Mouse (Mus musculus): ENCODE data around the gene Dcbld2. TPM values are rescaled to one million over a fixed set of nuclear protein-coding genes. Genes with fewer than 3 reads are reported as not detected.
A peak's percentile ranks its signal among the peaks of the same experiment; 100 is the strongest.

The Dcbld2 gene
- total and polyA plus RNA-seq, 3 experiments = 1.7 to 16.4 (median 7.0) TPM

GRCm38 (mm10) chr16:58394156-58394555 lies 14.1 kb upstream of the Dcbld2 start:
- Histone ChIP-seq H3K4me3 (ENCODE audit: low read depth, low read length) (no peak overlapping the region), H3K27me3 (ENCODE audit: insufficient read depth, low read length) (peaks cover 22% of the 10 kb centered on the region), H3K9me3 (replicated peaks) (no peaks in the 10 kb centered on the region), H3K36me3 (replicated peaks) (no peaks in the 10 kb centered on the region), H3K4me1 (ENCODE audit: insufficient read depth, low read depth, low read length) (no peaks in the 10 kb centered on the region)
- no peak for ATAC-seq (ENCODE audit: extremely low read depth, insufficient number of reproducible peaks, low FRiP score, poor library complexity, severe bottlenecking)
- no peak for DNase-seq (ENCODE audit: low spot score)
- TF ChIP-seq GATA2 (IDR thresholded peaks at IDR 0.05; ENCODE audit: borderline replicate concordance, low read depth, low read length) = no peak
- TF ChIP-seq GATA1 (IDR thresholded peaks at IDR 0.05; ENCODE audit: borderline replicate concordance, low read length) = no peak
- TF ChIP-seq POLR2AphosphoS5 (IDR thresholded peaks at IDR 0.05; ENCODE audit: insufficient replicate concordance, low read depth, low read length) = no peak
- TF ChIP-seq TAL1 (conservative IDR thresholded peaks at IDR 0.05; ENCODE audit: low read depth, low read length) = no peak
- no peak for TF ChIP-seq CTCF (IDR thresholded peaks at IDR 0.05; ENCODE audit: low read depth, low read length)

GRCm38 (mm10) chr16:58398604-58399003 lies 9.6 kb upstream of the Dcbld2 start:
- no peak for ATAC-seq (ENCODE audit: extremely low read depth, insufficient number of reproducible peaks, low FRiP score, poor library complexity, severe bottlenecking)
- Histone ChIP-seq H3K27me3 (ENCODE audit: insufficient read depth, low read length) (peaks cover 28% of the 10 kb centered on the region), H3K4me3 (ENCODE audit: low read depth, low read length) (no peak overlapping the region), H3K36me3 (replicated peaks) (no peaks in the 10 kb centered on the region), H3K9me3 (replicated peaks) (no peaks in the 10 kb centered on the region), H3K4me1 (ENCODE audit: insufficient read depth, low read depth, low read length) (no peaks in the 10 kb centered on the region)
- TF ChIP-seq CTCF (IDR thresholded peaks at IDR 0.05; ENCODE audit: low read depth, low read length) (no peak), GATA1 (IDR thresholded peaks at IDR 0.05; ENCODE audit: borderline replicate concordance, low read length) (no peak), GATA2 (IDR thresholded peaks at IDR 0.05; ENCODE audit: borderline replicate concordance, low read depth, low read length) (no peak), POLR2AphosphoS5 (IDR thresholded peaks at IDR 0.05; ENCODE audit: insufficient replicate concordance, low read depth, low read length) (no peak), TAL1 (conservative IDR thresholded peaks at IDR 0.05; ENCODE audit: low read depth, low read length) (no peak)
- DNase-seq (ENCODE audit: low spot score) = no peak

- TF ChIP-seq TAL1 (conservative IDR thresholded peaks at IDR 0.05; ENCODE audit: low read depth, low read length) (no peak), GATA2 (IDR thresholded peaks at IDR 0.05; ENCODE audit: borderline replicate concordance, low read depth, low read length) (no peak), CTCF (IDR thresholded peaks at IDR 0.05; ENCODE audit: low read depth, low read length) (no peak), POLR2AphosphoS5 (IDR thresholded peaks at IDR 0.05; ENCODE audit: insufficient replicate concordance, low read depth, low read length) (no peak), GATA1 (IDR thresholded peaks at IDR 0.05; ENCODE audit: borderline replicate concordance, low read length) (no peak)
- no peak for ATAC-seq (ENCODE audit: extremely low read depth, insufficient number of reproducible peaks, low FRiP score, poor library complexity, severe bottlenecking)
- Histone ChIP-seq H3K36me3 (replicated peaks) (no peaks in the 10 kb centered on the region), H3K9me3 (replicated peaks) (no peaks in the 10 kb centered on the region), H3K4me3 (ENCODE audit: low read depth, low read length) (no peak overlapping the region), H3K4me1 (ENCODE audit: insufficient read depth, low read depth, low read length) (no peaks in the 10 kb centered on the region), H3K27me3 (ENCODE audit: insufficient read depth, low read length) (peaks cover 26% of the 10 kb centered on the region)
- DNase-seq (ENCODE audit: low spot score) = no peak
Measured at GRCm38 (mm10) chr16:58401079-58401478, 7.2 kb upstream of the Dcbld2 start.

- H3K4me1 ChIP-seq (ENCODE audit: insufficient read depth, low read depth, low read length) = peaks cover 20% of the 10 kb centered on the region
- H3K36me3 ChIP-seq (replicated peaks) = no peaks in the 10 kb centered on the region
- H3K9me3 ChIP-seq (replicated peaks) = no peaks in the 10 kb centered on the region
- DNase-seq (ENCODE audit: low spot score) = no peak
- H3K4me3 ChIP-seq (ENCODE audit: low read depth, low read length) = no peak overlapping the region
- no peak for ATAC-seq (ENCODE audit: extremely low read depth, insufficient number of reproducible peaks, low FRiP score, poor library complexity, severe bottlenecking)
- TF ChIP-seq GATA2 (IDR thresholded peaks at IDR 0.05; ENCODE audit: borderline replicate concordance, low read depth, low read length) (no peak), CTCF (IDR thresholded peaks at IDR 0.05; ENCODE audit: low read depth, low read length) (no peak), GATA1 (IDR thresholded peaks at IDR 0.05; ENCODE audit: borderline replicate concordance, low read length) (no peak), TAL1 (conservative IDR thresholded peaks at IDR 0.05; ENCODE audit: low read depth, low read length) (no peak), POLR2AphosphoS5 (IDR thresholded peaks at IDR 0.05; ENCODE audit: insufficient replicate concordance, low read depth, low read length) (no peak)
- H3K27me3 ChIP-seq (ENCODE audit: insufficient read depth, low read length) = peaks cover 14% of the 10 kb centered on the region
Measured at GRCm38 (mm10) chr16:58404665-58405064, 3.6 kb upstream of the Dcbld2 start.

GRCm38 (mm10) chr16:58405271-58405670 lies 3.0 kb upstream of the Dcbld2 start:
- ATAC-seq (ENCODE audit: extremely low read depth, insufficient number of reproducible peaks, low FRiP score, poor library complexity, severe bottlenecking) = no peak
- TF ChIP-seq GATA2 (IDR thresholded peaks at IDR 0.05; ENCODE audit: borderline replicate concordance, low read depth, low read length) (no peak), CTCF (IDR thresholded peaks at IDR 0.05; ENCODE audit: low read depth, low read length) (no peak), POLR2AphosphoS5 (IDR thresholded peaks at IDR 0.05; ENCODE audit: insufficient replicate concordance, low read depth, low read length) (no peak), TAL1 (conservative IDR thresholded peaks at IDR 0.05; ENCODE audit: low read depth, low read length) (no peak), GATA1 (IDR thresholded peaks at IDR 0.05; ENCODE audit: borderline replicate concordance, low read length) (no peak)
- Histone ChIP-seq H3K27me3 (ENCODE audit: insufficient read depth, low read length) (peaks cover 14% of the 10 kb centered on the region), H3K36me3 (replicated peaks) (no peaks in the 10 kb centered on the region), H3K4me3 (ENCODE audit: low read depth, low read length) (no peak overlapping the region), H3K9me3 (replicated peaks) (no peaks in the 10 kb centered on the region), H3K4me1 (ENCODE audit: insufficient read depth, low read depth, low read length) (peaks cover 23% of the 10 kb centered on the region)
- no peak for DNase-seq (ENCODE audit: low spot score)

GRCm38 (mm10) chr16:58408487-58409281 lies 441 bp downstream of the Dcbld2 start:
- Histone ChIP-seq H3K4me3 (ENCODE audit: low read depth, low read length) (peak overlapping the region; percentile 89), H3K4me1 (ENCODE audit: insufficient read depth, low read depth, low read length) (peaks cover 26% of the 10 kb centered on the region), H3K27me3 (ENCODE audit: insufficient read depth, low read length) (peaks cover 7% of the 10 kb centered on the region), H3K9me3 (replicated peaks) (no peaks in the 10 kb centered on the region), H3K36me3 (replicated peaks) (peaks cover 4% of the 10 kb centered on the region)
- ATAC-seq (ENCODE audit: extremely low read depth, insufficient number of reproducible peaks, low FRiP score, poor library complexity, severe bottlenecking) (0 out of 2 replicates have a peak, but pooled peaks have one; percentile 12), DNase-seq (ENCODE audit: low spot score) (no peak)
- TF ChIP-seq GATA2 (IDR thresholded peaks at IDR 0.05; ENCODE audit: borderline replicate concordance, low read depth, low read length) (no peak), CTCF (IDR thresholded peaks at IDR 0.05; ENCODE audit: low read depth, low read length) (no peak), POLR2AphosphoS5 (IDR thresholded peaks at IDR 0.05; ENCODE audit: insufficient replicate concordance, low read depth, low read length) (no peak), GATA1 (IDR thresholded peaks at IDR 0.05; ENCODE audit: borderline replicate concordance, low read length) (no peak), TAL1 (conservative IDR thresholded peaks at IDR 0.05; ENCODE audit: low read depth, low read length) (no peak)

Data from G1E (cell line).